Mouse (Mus musculus) hindbrain, embryonic 13.5 days (tissue): Measurements from ENCODE around the gene Olfr460. TPM values are rescaled to one million over a fixed set of nuclear protein-coding genes. Genes with fewer than 3 reads are reported as not detected.

ENCODE experiments used
- ATAC-seq: fragments of 200-750 bp; cut with Nextera tagmentation; 2 replicates; pipeline ENCODE4 v1.8.0; 2017; ENCODE audit warnings: moderate TSS enrichment; ENCODE audit not compliant: low FRiP score
- H3K27ac ChIP-seq: fragments of 300-500 bp; sonication (generic); 2 replicates; pipeline ENCODE4 v1.5.1; 2015; ENCODE audit warnings: inconsistent platforms, mild to moderate bottlenecking, moderate library complexity
- H3K27me3 ChIP-seq: fragments of 300-500 bp; sonication (generic); 2 replicates; pipeline ENCODE4 v1.6.1; 2015; ENCODE audit warnings: mild to moderate bottlenecking, inconsistent platforms
- H3K36me3 ChIP-seq: fragments of 300-500 bp; sonication (generic); 2 replicates; pipeline ENCODE4 v1.6.1; 2015; ENCODE audit warnings: mild to moderate bottlenecking, inconsistent platforms
- H3K4me1 ChIP-seq: fragments of 300-500 bp; sonication (generic); replicated peaks from 2 replicates; pipeline ENCODE4 v1.6.1; 2015; ENCODE audit warnings: inconsistent platforms
- H3K4me2 ChIP-seq: fragments of 300-500 bp; sonication (generic); 2 replicates; pipeline ENCODE4 v1.6.1; 2015; ENCODE audit warnings: inconsistent platforms, mild to moderate bottlenecking, moderate library complexity
- H3K4me3 ChIP-seq: fragments of 300-500 bp; sonication (generic); 2 replicates; pipeline ENCODE4 v1.5.1; 2015; ENCODE audit warnings: mild to moderate bottlenecking, inconsistent platforms
- H3K9ac ChIP-seq: fragments of 300-500 bp; sonication (generic); 2 replicates; pipeline ENCODE4 v1.6.1; 2015; ENCODE audit warnings: mild to moderate bottlenecking, inconsistent platforms
- H3K9me3 ChIP-seq: fragments of 300-500 bp; sonication (generic); 2 replicates; pipeline ENCODE4 v1.6.1; 2016; ENCODE audit warnings: inconsistent platforms
- WGBS: fragments of 180-500 bp; shearing (Covaris S2); methylation state at CpG from one replicate; pipeline ENCODE4 v1.1.7; 2015; 5-methylcytosine and 5-hydroxymethylcytosine counted together
- polyA plus RNA-seq: library from polyadenylated mRNA; unstranded; fragments of >200 nt; fragmentation: Nextera tagmentation; extraction: Ambion mirVana; gene quantifications from 2 replicates; pipeline ENCODE4 v1.2.1, GENCODE M21; 2015

The Olfr460 gene
- polyA plus RNA-seq, 1 experiment from 2014 or later = not detected

DNA sequence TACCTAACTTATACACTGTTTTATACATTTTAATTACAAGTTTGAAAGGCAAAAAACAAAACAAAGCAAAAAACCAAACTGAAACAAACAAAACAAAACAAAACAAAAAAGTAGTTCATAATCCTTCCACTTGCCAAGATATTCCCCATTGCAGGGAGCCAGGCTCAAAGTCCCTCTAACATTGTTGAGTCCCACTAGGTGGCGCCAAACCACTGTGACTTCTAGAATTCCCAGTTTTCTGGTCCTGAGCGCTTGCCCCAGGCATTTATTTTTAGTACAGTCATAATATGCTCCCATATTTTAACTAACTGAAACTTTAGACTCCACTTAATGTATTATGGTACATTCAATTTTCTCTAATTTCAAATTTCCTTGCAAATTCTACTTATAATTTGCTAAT lies 48.7 kb downstream of the Olfr460 start:
- 16% methylated on average over 2 of the region's 2 CpGs for WGBS
- H3K4me2 ChIP-seq = no peak overlapping the region
- no peaks in the 10 kb centered on the region for H3K27me3 ChIP-seq
- H3K27ac ChIP-seq = no peak overlapping the region
- H3K9ac ChIP-seq = no peak overlapping the region
- H3K36me3 ChIP-seq = no peaks in the 10 kb centered on the region
- H3K4me3 ChIP-seq = no peak overlapping the region
- no peaks in the 10 kb centered on the region for H3K9me3 ChIP-seq
- 0 out of 2 replicates have a peak, but pooled peaks have one; percentile 54 for ATAC-seq
- H3K4me1 ChIP-seq = no peaks in the 10 kb centered on the region

Other genes starting within 250 kb of the Olfr460 start
- 40.4 and 41.8 TPM in 2 replicates for gene Agk, start 244.3 kb upstream of the Olfr460 start, polyA plus RNA-seq
- 14.4 and 19.1 TPM in 2 replicates for gene E330009J07Rik, start 133.4 kb upstream of the Olfr460 start, polyA plus RNA-seq
- gene Wee2, start 130.4 kb upstream of the Olfr460 start, polyA plus RNA-seq = 0.18 and 0.25 TPM in 2 replicates
- 126 and 132 TPM in 2 replicates for gene Ssbp1, start 98.1 kb upstream of the Olfr460 start, polyA plus RNA-seq
- gene Tas2r137, start 78.3 kb upstream of the Olfr460 start, polyA plus RNA-seq = not detected in 2 replicates
- gene Tas2r108, start 76.0 kb upstream of the Olfr460 start, polyA plus RNA-seq = not detected in 2 replicates
- gene Prss37, start 50.0 kb upstream of the Olfr460 start, polyA plus RNA-seq = not detected in 2 replicates
- gene Olfr461, start 14.4 kb upstream of the Olfr460 start, polyA plus RNA-seq = 0.12 TPM in 2 replicates
- gene Clec5a, start 16.3 kb downstream of the Olfr460 start, polyA plus RNA-seq = 0.66 and 1.6 TPM in 2 replicates
- not detected in 2 replicates for gene Tas2r138, start 43.8 kb downstream of the Olfr460 start, polyA plus RNA-seq
- gene Mgam, start 59.3 kb downstream of the Olfr460 start, polyA plus RNA-seq = 0.05 TPM in 1 of 2 replicates, not detected in the other